Mouse (Mus musculus) midbrain, postnatal 0 days (tissue): ENCODE results near the gene Stard3nl. TPM values are rescaled to one million over a fixed set of nuclear protein-coding genes. Genes with fewer than 3 reads are reported as not detected.

Experiments used
- polyA plus RNA-seq: library from polyadenylated mRNA; unstranded; fragments of >200 nt; fragmentation: Nextera tagmentation; extraction: Ambion mirVana; gene quantifications from 2 replicates; pipeline ENCODE4 v1.2.1, GENCODE M21; 2015
- total RNA-seq: library from RNA; depleted of rRNA; stranded (reverse); fragments of >200 nt; gene quantifications from 2 replicates; pipeline ENCODE4 v1.2.3, GENCODE M21; 2014; rRNA removed

The Stard3nl gene
- total and polyA plus RNA-seq, 2 experiments from 2014 or later = 71.6 to 215 TPM

Other genes with a start within 250 kb of the Stard3nl start
- 29.1 and 31.6 TPM in 2 replicates for gene Epdr1, start 224.1 kb upstream of the Stard3nl start, total RNA-seq
- 32.9 and 33.5 TPM in 2 replicates for gene Epdr1, start 224.1 kb upstream of the Stard3nl start, polyA plus RNA-seq
- gene Sfrp4, start 227.3 kb upstream of the Stard3nl start, total RNA-seq = 1.6 and 6.5 TPM in 2 replicates
- gene Sfrp4, start 227.3 kb upstream of the Stard3nl start, polyA plus RNA-seq = 2.7 and 3.5 TPM in 2 replicates